Mouse (Mus musculus): ENCODE results near the gene Brd7. TPM values are rescaled to one million over a fixed set of nuclear protein-coding genes. Genes with fewer than 3 reads are reported as not detected.

Gene Brd7
- polyA plus RNA-seq, 1 experiment from 2014 or later, result 25.3 TPM

GRCm38 (mm10) chr8:88316139-88316931 is 45.7 kb downstream of the Brd7 start:
- H3K36me3 ChIP-seq (replicated peaks; ENCODE audit: insufficient read depth, low read length), result peaks cover 30% of the 10 kb centered on the region
- ATAC-seq, result no peak
- H3K27ac ChIP-seq (ENCODE audit: low read depth), result no peak overlapping the region

GRCm38 (mm10) chr8:88315302-88315701 is 46.7 kb downstream of the Brd7 start:
- H3K36me3 ChIP-seq (replicated peaks; ENCODE audit: insufficient read depth, low read length), result peaks cover 28% of the 10 kb centered on the region
- WGBS (ENCODE audit: insufficient replicate concordance), result 92% methylated on average over 8 of the region's 8 CpGs
- H3K4me3 ChIP-seq (ENCODE audit: low read depth, low read length), result no peak overlapping the region
- H3K4me2 ChIP-seq (ENCODE audit: low read depth, low read length), result no peak overlapping the region
- H3K27me3 ChIP-seq (ENCODE audit: insufficient read depth, low read length), result no peaks in the 10 kb centered on the region
- DNase-seq, result no peak
- H3K9ac ChIP-seq (replicated peaks), result no peak overlapping the region
- no peak overlapping the region for H3K27ac ChIP-seq (ENCODE audit: low read depth)
- no peak for ATAC-seq
- no peak; the same call in 1 of the 2 replicates for TF ChIP-seq CTCF (IDR thresholded peaks at IDR 0.05; ENCODE audit: low read depth)
- no peak for TF ChIP-seq EP300 (IDR thresholded peaks at IDR 0.05; ENCODE audit: low read depth)
- no peaks in the 10 kb centered on the region for H3K9me3 ChIP-seq (ENCODE audit: low read length)
- no peaks in the 10 kb centered on the region for H3K4me1 ChIP-seq (ENCODE audit: insufficient read depth)

More at GRCm38 (mm10) chr8:88316139-88316931, 45.7 kb downstream of the Brd7 start:
- H3K27me3 ChIP-seq (ENCODE audit: insufficient read depth, low read length), result no peaks in the 10 kb centered on the region
- H3K4me1 ChIP-seq (ENCODE audit: insufficient read depth), result no peaks in the 10 kb centered on the region
- no peak overlapping the region for H3K4me3 ChIP-seq (ENCODE audit: low read depth, low read length)
- no peak overlapping the region for H3K9ac ChIP-seq (replicated peaks)
- TF ChIP-seq CTCF (IDR thresholded peaks at IDR 0.05; ENCODE audit: low read depth) (no peak), EP300 (IDR thresholded peaks at IDR 0.05; ENCODE audit: low read depth) (no peak)
- no peak for DNase-seq
- H3K4me2 ChIP-seq (ENCODE audit: low read depth, low read length), result no peak overlapping the region
- H3K9me3 ChIP-seq (ENCODE audit: low read length), result no peaks in the 10 kb centered on the region
- WGBS (ENCODE audit: insufficient replicate concordance), result 62% methylated on average over 8 of the region's 8 CpGs

- H3K9me3 ChIP-seq (ENCODE audit: low read length), result no peaks in the 10 kb centered on the region
- no peaks in the 10 kb centered on the region for H3K27me3 ChIP-seq (ENCODE audit: insufficient read depth, low read length)
- no peak overlapping the region for H3K4me3 ChIP-seq (ENCODE audit: low read depth, low read length)
- ATAC-seq, result no peak
- peaks cover 28% of the 10 kb centered on the region for H3K36me3 ChIP-seq (replicated peaks; ENCODE audit: insufficient read depth, low read length)
- 88% methylated on average over 12 of the region's 12 CpGs for WGBS (ENCODE audit: insufficient replicate concordance)
- no peak overlapping the region for H3K4me2 ChIP-seq (ENCODE audit: low read depth, low read length)
- H3K4me1 ChIP-seq (ENCODE audit: insufficient read depth), result peaks cover under 1% of the 10 kb centered on the region
- TF ChIP-seq EP300 (IDR thresholded peaks at IDR 0.05; ENCODE audit: low read depth), result no peak
- TF ChIP-seq CTCF (IDR thresholded peaks at IDR 0.05; ENCODE audit: low read depth), result no peak
- no peak for DNase-seq
- H3K9ac ChIP-seq (replicated peaks), result no peak overlapping the region
- no peak overlapping the region for H3K27ac ChIP-seq (ENCODE audit: low read depth)
Measured at GRCm38 (mm10) chr8:88313991-88314390, 48.0 kb downstream of the Brd7 start.

GRCm38 (mm10) chr8:88312966-88313365 is 49.0 kb downstream of the Brd7 start:
- no peak for ATAC-seq
- H3K36me3 ChIP-seq (replicated peaks; ENCODE audit: insufficient read depth, low read length), result peaks cover 28% of the 10 kb centered on the region
- TF ChIP-seq CTCF (IDR thresholded peaks at IDR 0.05; ENCODE audit: low read depth), result no peak
- no peak for TF ChIP-seq EP300 (IDR thresholded peaks at IDR 0.05; ENCODE audit: low read depth)
- H3K9me3 ChIP-seq (ENCODE audit: low read length), result no peaks in the 10 kb centered on the region
- no peak overlapping the region for H3K4me2 ChIP-seq (ENCODE audit: low read depth, low read length)
- 74% methylated on average over 8 of the region's 8 CpGs for WGBS (ENCODE audit: insufficient replicate concordance)
- H3K4me3 ChIP-seq (ENCODE audit: low read depth, low read length), result no peak overlapping the region
- H3K4me1 ChIP-seq (ENCODE audit: insufficient read depth), result peaks cover 6% of the 10 kb centered on the region
- H3K9ac ChIP-seq (replicated peaks), result no peak overlapping the region
- DNase-seq, result no peak
- H3K27ac ChIP-seq (ENCODE audit: low read depth), result no peak overlapping the region
- H3K27me3 ChIP-seq (ENCODE audit: insufficient read depth, low read length), result no peaks in the 10 kb centered on the region

- Histone ChIP-seq H3K9ac (replicated peaks) (no peak overlapping the region), H3K36me3 (replicated peaks; ENCODE audit: insufficient read depth, low read length) (peaks cover 24% of the 10 kb centered on the region), H3K9me3 (ENCODE audit: low read length) (no peaks in the 10 kb centered on the region), H3K27me3 (ENCODE audit: insufficient read depth, low read length) (no peaks in the 10 kb centered on the region), H3K4me3 (ENCODE audit: low read depth, low read length) (no peak overlapping the region), H3K27ac (ENCODE audit: low read depth) (no peak overlapping the region), H3K4me1 (ENCODE audit: insufficient read depth) (peaks cover 6% of the 10 kb centered on the region), H3K4me2 (ENCODE audit: low read depth, low read length) (no peak overlapping the region)
- 89% methylated on average over 13 of the region's 13 CpGs for WGBS (ENCODE audit: insufficient replicate concordance)
- TF ChIP-seq CTCF (IDR thresholded peaks at IDR 0.05; ENCODE audit: low read depth) (no peak), EP300 (IDR thresholded peaks at IDR 0.05; ENCODE audit: low read depth) (no peak)
- no peak for DNase-seq
- ATAC-seq, result no peak
Measured at GRCm38 (mm10) chr8:88310286-88310685, 51.7 kb downstream of the Brd7 start.

GRCm38 (mm10) chr8:88309881-88310280 is 52.1 kb downstream of the Brd7 start:
- Histone ChIP-seq H3K4me2 (ENCODE audit: low read depth, low read length) (no peak overlapping the region), H3K27ac (ENCODE audit: low read depth) (no peak overlapping the region), H3K9me3 (ENCODE audit: low read length) (no peaks in the 10 kb centered on the region), H3K4me1 (ENCODE audit: insufficient read depth) (peaks cover 6% of the 10 kb centered on the region), H3K36me3 (replicated peaks; ENCODE audit: insufficient read depth, low read length) (peaks cover 20% of the 10 kb centered on the region), H3K4me3 (ENCODE audit: low read depth, low read length) (no peak overlapping the region), H3K9ac (replicated peaks) (no peak overlapping the region), H3K27me3 (ENCODE audit: insufficient read depth, low read length) (no peaks in the 10 kb centered on the region)
- no peak for DNase-seq
- TF ChIP-seq CTCF (IDR thresholded peaks at IDR 0.05; ENCODE audit: low read depth) (no peak), EP300 (IDR thresholded peaks at IDR 0.05; ENCODE audit: low read depth) (no peak)
- WGBS (ENCODE audit: insufficient replicate concordance), result 79% methylated on average over 7 of the region's 7 CpGs
- ATAC-seq, result no peak; the same call in 1 of the 2 replicates
